Mouse (Mus musculus) heart, embryonic 15.5 days (tissue): ENCODE measurements around the gene Tex14. TPM values are rescaled to one million over a fixed set of nuclear protein-coding genes. Genes with fewer than 3 reads are reported as not detected.
"Not testable (repeated sequence)": the region's sequence is repeated elsewhere in the genome, so short reads cannot be mapped to it uniquely, and the experiment has no call there.

Source experiments
- ATAC-seq: fragments of 200-750 bp; cut with Nextera tagmentation; replicated peaks from 2 replicates; pipeline ENCODE4 v1.8.0; 2017; ENCODE audit warnings: low read depth, moderate TSS enrichment; ENCODE audit not compliant: insufficient number of reproducible peaks, insufficient read depth, low FRiP score
- H3K27ac ChIP-seq: fragments of 300-500 bp; sonication (generic); 2 replicates; pipeline ENCODE4 v1.5.1; 2015; ENCODE audit warnings: mild to moderate bottlenecking, inconsistent platforms
- H3K27me3 ChIP-seq: fragments of 300-500 bp; sonication (generic); 2 replicates; pipeline ENCODE4 v1.6.1; 2015; ENCODE audit warnings: inconsistent platforms
- H3K36me3 ChIP-seq: fragments of 300-500 bp; sonication (generic); 2 replicates; pipeline ENCODE4 v1.6.1; 2015; ENCODE audit warnings: mild to moderate bottlenecking, inconsistent platforms
- H3K4me1 ChIP-seq: fragments of 300-500 bp; sonication (generic); replicated peaks from 2 replicates; pipeline ENCODE4 v1.6.1; 2015; ENCODE audit warnings: inconsistent platforms
- H3K4me2 ChIP-seq: fragments of 300-500 bp; sonication (generic); 2 replicates; pipeline ENCODE4 v1.6.1; 2015; ENCODE audit warnings: inconsistent platforms, mild to moderate bottlenecking, moderate library complexity
- H3K4me3 ChIP-seq: fragments of 300-500 bp; sonication (generic); 2 replicates; pipeline ENCODE4 v1.5.1; 2015; ENCODE audit warnings: mild to moderate bottlenecking, inconsistent platforms
- H3K9ac ChIP-seq: fragments of 300-500 bp; sonication (generic); 2 replicates; pipeline ENCODE4 v1.6.1; 2015; ENCODE audit warnings: mild to moderate bottlenecking, inconsistent platforms
- H3K9me3 ChIP-seq: fragments of 300-500 bp; sonication (generic); replicated peaks from 2 replicates; pipeline ENCODE4 v1.6.1; 2016; ENCODE audit warnings: inconsistent platforms
- WGBS: fragments of 180-500 bp; shearing (Covaris S2); methylation state at CpG from one replicate; pipeline ENCODE4 v1.1.7; 2015; ENCODE audit warnings: mixed read lengths; 5-methylcytosine and 5-hydroxymethylcytosine counted together
- polyA plus RNA-seq: library from polyadenylated mRNA; unstranded; fragments of >200 nt; fragmentation: Nextera tagmentation; extraction: Ambion mirVana; gene quantifications from 2 replicates; pipeline ENCODE4 v1.2.1, GENCODE M21; 2015

The Tex14 gene
- polyA plus RNA-seq, 1 experiment from 2014 or later: 0.24 TPM

- H3K9ac ChIP-seq: no peak overlapping the region
- no peak overlapping the region for H3K4me2 ChIP-seq
- H3K36me3 ChIP-seq: no peaks in the 10 kb centered on the region
- WGBS: 37% methylated on average over 1 of the region's 1 CpGs
- H3K27me3 ChIP-seq: no peaks in the 10 kb centered on the region
- no peak for ATAC-seq
- peaks cover 11% of the 10 kb centered on the region for H3K4me1 ChIP-seq
- H3K27ac ChIP-seq: peak overlapping the region; percentile 76
- no peaks in the 10 kb centered on the region for H3K9me3 ChIP-seq
- H3K4me3 ChIP-seq: no peak overlapping the region
These were observed 22.6 kb downstream of the Tex14 start for GRCm38 (mm10) chr11:87427273-87428050.

- Histone ChIP-seq H3K9me3 (no peaks in the 10 kb centered on the region), H3K4me1 (peaks cover 11% of the 10 kb centered on the region), H3K9ac (no peak overlapping the region), H3K27me3 (no peaks in the 10 kb centered on the region), H3K36me3 (no peaks in the 10 kb centered on the region), H3K4me3 (no peak overlapping the region), H3K27ac (0 out of 2 replicates have a peak overlapping the region, but pooled peaks have one; percentile 13), H3K4me2 (no peak overlapping the region)
- 71% methylated on average over 2 of the region's 2 CpGs for WGBS
- no peak for ATAC-seq
These were observed 23.3 kb downstream of the Tex14 start for GRCm38 (mm10) chr11:87428051-87428673.

- H3K27ac ChIP-seq: no peak overlapping the region
- 83% methylated on average over 4 of the region's 4 CpGs for WGBS
- no peaks in the 10 kb centered on the region for H3K27me3 ChIP-seq
- peaks cover 7% of the 10 kb centered on the region for H3K4me1 ChIP-seq
- H3K36me3 ChIP-seq: no peaks in the 10 kb centered on the region
- H3K4me2 ChIP-seq: no peak overlapping the region
- no peaks in the 10 kb centered on the region for H3K9me3 ChIP-seq
- H3K4me3 ChIP-seq: no peak overlapping the region
- ATAC-seq: no peak
- H3K9ac ChIP-seq: no peak overlapping the region
These were observed 24.5 kb downstream of the Tex14 start for GRCm38 (mm10) chr11:87429363-87429762.

- Histone ChIP-seq H3K4me3 (no peak overlapping the region), H3K9ac (no peak overlapping the region), H3K36me3 (no peaks in the 10 kb centered on the region), H3K4me2 (no peak overlapping the region), H3K9me3 (no peaks in the 10 kb centered on the region), H3K27me3 (no peaks in the 10 kb centered on the region), H3K4me1 (peaks cover 7% of the 10 kb centered on the region), H3K27ac (no peak overlapping the region)
- no peak for ATAC-seq
- WGBS: 56% methylated on average over 2 of the region's 2 CpGs
These were observed 25.5 kb downstream of the Tex14 start for GRCm38 (mm10) chr11:87430374-87430773.

- WGBS: 86% methylated on average over 8 of the region's 8 CpGs
- not testable (repeated sequence) for H3K36me3 ChIP-seq, H3K4me1 ChIP-seq, H3K9me3 ChIP-seq, H3K4me3 ChIP-seq, ATAC-seq, H3K27me3 ChIP-seq, H3K27ac ChIP-seq, H3K4me2 ChIP-seq, H3K9ac ChIP-seq
These were observed 26.9 kb downstream of the Tex14 start for GRCm38 (mm10) chr11:87431813-87432212.

GRCm38 (mm10) chr11:87432447-87432846, 27.6 kb downstream of the Tex14 start:
- ATAC-seq: no peak
- H3K4me1 ChIP-seq: no peaks in the 10 kb centered on the region
- H3K9ac ChIP-seq: no peak overlapping the region
- no peak overlapping the region for H3K4me3 ChIP-seq
- no peaks in the 10 kb centered on the region for H3K36me3 ChIP-seq
- no peaks in the 10 kb centered on the region for H3K27me3 ChIP-seq
- H3K27ac ChIP-seq: no peak overlapping the region
- WGBS: 73% methylated on average over 1 of the region's 1 CpGs
- no peak overlapping the region for H3K4me2 ChIP-seq
- no peaks in the 10 kb centered on the region for H3K9me3 ChIP-seq

- Histone ChIP-seq H3K4me2 (no peak overlapping the region), H3K4me1 (no peaks in the 10 kb centered on the region), H3K9me3 (no peaks in the 10 kb centered on the region), H3K27ac (no peak overlapping the region), H3K4me3 (no peak overlapping the region), H3K9ac (no peak overlapping the region), H3K27me3 (no peaks in the 10 kb centered on the region), H3K36me3 (no peaks in the 10 kb centered on the region)
- WGBS: 50% methylated on average over 6 of the region's 6 CpGs
- ATAC-seq: no peak
These were observed 28.2 kb downstream of the Tex14 start for GRCm38 (mm10) chr11:87432933-87433669.

GRCm38 (mm10) chr11:87435107-87435506, 30.2 kb downstream of the Tex14 start:
- not testable (repeated sequence) for H3K36me3 ChIP-seq, H3K27ac ChIP-seq, H3K4me2 ChIP-seq, H3K4me1 ChIP-seq, H3K9me3 ChIP-seq, H3K27me3 ChIP-seq, ATAC-seq, H3K4me3 ChIP-seq, H3K9ac ChIP-seq
- WGBS: 83% methylated on average over 2 of the region's 2 CpGs

GRCm38 (mm10) chr11:87436326-87437232, 31.7 kb downstream of the Tex14 start:
- H3K4me2 ChIP-seq: no peak overlapping the region
- no peak overlapping the region for H3K4me3 ChIP-seq
- H3K9ac ChIP-seq: no peak overlapping the region
- no peaks in the 10 kb centered on the region for H3K9me3 ChIP-seq
- H3K36me3 ChIP-seq: no peaks in the 10 kb centered on the region
- H3K27me3 ChIP-seq: no peaks in the 10 kb centered on the region
- no peaks in the 10 kb centered on the region for H3K4me1 ChIP-seq
- H3K27ac ChIP-seq: no peak overlapping the region
- WGBS: 60% methylated on average over 5 of the region's 5 CpGs
- ATAC-seq: no peak

GRCm38 (mm10) chr11:87439796-87440420, 35.0 kb downstream of the Tex14 start:
- H3K4me1 ChIP-seq: peaks cover 8% of the 10 kb centered on the region
- WGBS: 82% methylated on average over 10 of the region's 10 CpGs
- no peak overlapping the region for H3K27ac ChIP-seq
- H3K9ac ChIP-seq: no peak overlapping the region
- no peaks in the 10 kb centered on the region for H3K36me3 ChIP-seq
- ATAC-seq: no peak
- H3K4me3 ChIP-seq: no peak overlapping the region
- H3K4me2 ChIP-seq: no peak overlapping the region
- no peaks in the 10 kb centered on the region for H3K27me3 ChIP-seq
- no peaks in the 10 kb centered on the region for H3K9me3 ChIP-seq
